Mouse (Mus musculus) regulatory T cell (primary cell): Measurements from ENCODE around the gene Myo16.

ENCODE experiments used
- in situ Hi-C: fragments of 300-600 bp; cut with MboI, MseI; formaldehyde crosslinking; loops from one replicate; pipeline ENCODE4 v1.15.1; 2025; ENCODE audit warnings: high pct_unique_total_duplicates

The Myo16 gene

GRCm38 (mm10) chr8:10613371-10613770, 459.7 kb downstream of the Myo16 start:
- in situ Hi-C loops: no loop called here

GRCm38 (mm10) chr8:10619689-10620088, 466.0 kb downstream of the Myo16 start:
- in situ Hi-C loops: no loop called here

GRCm38 (mm10) chr8:10625262-10625661, 471.6 kb downstream of the Myo16 start:
- in situ Hi-C loops: no loop called here

- in situ Hi-C loops: no loop called here
These were observed 475.0 kb downstream of the Myo16 start for GRCm38 (mm10) chr8:10628725-10629124.

- in situ Hi-C loops: no loop called here
These were observed 476.2 kb downstream of the Myo16 start for GRCm38 (mm10) chr8:10629862-10630261.

GRCm38 (mm10) chr8:10631006-10631405, 477.3 kb downstream of the Myo16 start:
- in situ Hi-C loops: no loop called here

- in situ Hi-C loops: no loop called here
These were observed 478.9 kb downstream of the Myo16 start for GRCm38 (mm10) chr8:10632603-10633002.

- in situ Hi-C loops: no loop called here
These were observed 479.8 kb downstream of the Myo16 start for GRCm38 (mm10) chr8:10633360-10634140.

GRCm38 (mm10) chr8:10634421-10634820, 480.7 kb downstream of the Myo16 start:
- in situ Hi-C loops: no loop called here

- in situ Hi-C loops: no loop called here
These were observed 485.2 kb downstream of the Myo16 start for GRCm38 (mm10) chr8:10638871-10639270.

- in situ Hi-C loops: no loop called here
These were observed 486.6 kb downstream of the Myo16 start for GRCm38 (mm10) chr8:10640176-10640810.

- in situ Hi-C loops: no loop called here
These were observed 487.1 kb downstream of the Myo16 start for GRCm38 (mm10) chr8:10640859-10641258.

- in situ Hi-C loops: no loop called here
These were observed 487.6 kb downstream of the Myo16 start for GRCm38 (mm10) chr8:10641343-10641742.

- in situ Hi-C loops: no loop called here
These were observed 489.5 kb downstream of the Myo16 start for GRCm38 (mm10) chr8:10643244-10643643.

- in situ Hi-C loops: no loop called here
These were observed 490.8 kb downstream of the Myo16 start for GRCm38 (mm10) chr8:10644481-10644880.

GRCm38 (mm10) chr8:10645740-10646139, 492.0 kb downstream of the Myo16 start:
- in situ Hi-C loops: no loop called here

GRCm38 (mm10) chr8:10646485-10646884, 492.8 kb downstream of the Myo16 start:
- in situ Hi-C loops: no loop called here

GRCm38 (mm10) chr8:10651546-10652315, 498.0 kb downstream of the Myo16 start:
- in situ Hi-C loops: no loop called here

GRCm38 (mm10) chr8:10653282-10653681, 499.6 kb downstream of the Myo16 start:
- in situ Hi-C loops: no loop called here

GRCm38 (mm10) chr8:10654922-10655518, 501.3 kb downstream of the Myo16 start:
- in situ Hi-C loops: no loop called here

- in situ Hi-C loops: no loop called here
These were observed 510.2 kb downstream of the Myo16 start for GRCm38 (mm10) chr8:10663770-10664470.
